8 mouse cellular contexts compared by ENCODE assay signal in the genomic region with DNA sequence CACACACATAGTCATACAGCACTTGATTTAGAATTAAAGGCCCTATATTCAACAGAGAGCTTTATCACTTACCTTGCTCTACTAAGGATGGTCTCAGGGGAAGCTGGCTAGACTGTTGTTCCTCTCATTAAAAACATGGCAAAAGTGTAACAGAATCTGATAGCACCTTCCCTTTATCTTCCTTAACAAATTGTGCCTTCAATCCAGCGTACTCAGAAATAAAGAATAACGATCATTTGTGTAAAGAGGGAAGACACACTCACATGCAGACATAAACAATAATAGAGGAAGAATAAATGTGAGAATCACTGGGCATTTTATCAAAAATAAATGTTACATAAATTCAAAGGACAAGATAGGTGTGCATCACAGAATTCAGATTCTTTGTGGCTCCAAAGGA. TPM values are rescaled to one million over a fixed set of nuclear protein-coding genes. Genes with fewer than 3 reads are reported as not detected.
A peak's percentile ranks its signal among the peaks of the same experiment; 100 is the strongest.
DNase-seq lines count a peak whose midpoint lies in the region; ATAC-seq and TF ChIP-seq lines count a peak whose summit lies in the region.

A gene (plus strand): TSS at position 301 of the 400 bp plus-strand sequence.

- no peaks in the 10 kb centered on the region for H3K27me3 ChIP-seq in forebrain, embryonic 11.5 days (ENCODE audit: control insufficient read depth, insufficient read depth, low read length)
- no peaks in the 10 kb centered on the region for H3K27me3 ChIP-seq in hindbrain, embryonic 14.5 days (ENCODE audit: control insufficient read depth, insufficient read depth, low read length)
- no peaks in the 10 kb centered on the region for H3K27me3 ChIP-seq in liver, postnatal 0 days (ENCODE audit: insufficient read depth, low read length)

- 96% methylated on average over 2 of the region's 2 CpGs for WGBS in forebrain, embryonic 11.5 days
- WGBS in hindbrain, embryonic 14.5 days = 88% methylated on average over 2 of the region's 2 CpGs
- WGBS in liver, postnatal 0 days (ENCODE audit: insufficient replicate concordance) = 74% methylated on average over 2 of the region's 2 CpGs

- peak within 1 kb of the TSS; percentile 77 for H3K4me3 ChIP-seq in forebrain, embryonic 11.5 days (ENCODE audit: low read depth, low read length)
- H3K4me3 ChIP-seq in hindbrain, embryonic 14.5 days (replicated peaks; ENCODE audit: low read length) = peak within 1 kb of the TSS; percentile 79
- peak within 1 kb of the TSS; percentile 68 for H3K4me3 ChIP-seq in liver, postnatal 0 days (ENCODE audit: low read depth, low read length)

- H3K36me3 ChIP-seq in forebrain, embryonic 11.5 days (ENCODE audit: control insufficient read depth, insufficient read depth, low read length) = no peaks in the 10 kb centered on the region
- H3K36me3 ChIP-seq in hindbrain, embryonic 14.5 days (replicated peaks; ENCODE audit: control insufficient read depth, insufficient read depth) = no peaks in the 10 kb centered on the region
- H3K36me3 ChIP-seq in liver, postnatal 0 days (replicated peaks; ENCODE audit: insufficient read depth, low read length) = no peaks in the 10 kb centered on the region

- TF ChIP-seq EP300 in liver, postnatal 0 days (IDR thresholded peaks at IDR 0.05; ENCODE audit: low read depth) = no peak

- no peaks in the 10 kb centered on the region for H3K9me3 ChIP-seq in forebrain, embryonic 11.5 days (ENCODE audit: control insufficient read depth, low read length)
- H3K9me3 ChIP-seq in hindbrain, embryonic 14.5 days (ENCODE audit: control insufficient read depth, low read length) = no peaks in the 10 kb centered on the region
- no peaks in the 10 kb centered on the region for H3K9me3 ChIP-seq in liver, postnatal 0 days (ENCODE audit: low read length)

- TF ChIP-seq CTCF in liver, postnatal 0 days (IDR thresholded peaks at IDR 0.05; ENCODE audit: low read depth) = no peak

- peak within 1 kb of the TSS; percentile 90 for H3K4me2 ChIP-seq in forebrain, embryonic 11.5 days (ENCODE audit: low read depth, low read length, severe bottlenecking)
- H3K4me2 ChIP-seq in hindbrain, embryonic 14.5 days (replicated peaks) = peak within 1 kb of the TSS; percentile 76
- H3K4me2 ChIP-seq in liver, postnatal 0 days (ENCODE audit: low read depth, low read length) = peak within 1 kb of the TSS; percentile 88

- H3K27ac ChIP-seq in forebrain, embryonic 11.5 days (ENCODE audit: low read depth, low read length) = no peak within 1 kb of the TSS
- peak within 1 kb of the TSS; percentile 91 for H3K27ac ChIP-seq in hindbrain, embryonic 14.5 days
- no peak within 1 kb of the TSS for H3K27ac ChIP-seq in liver, postnatal 0 days (ENCODE audit: low read depth)

- peaks cover 21% of the 10 kb centered on the region for H3K4me1 ChIP-seq in forebrain, embryonic 11.5 days (replicated peaks; ENCODE audit: control insufficient read depth, insufficient read depth, low read length)
- peaks cover 23% of the 10 kb centered on the region for H3K4me1 ChIP-seq in hindbrain, embryonic 14.5 days (replicated peaks; ENCODE audit: control insufficient read depth, insufficient read depth, low read length)
- H3K4me1 ChIP-seq in liver, postnatal 0 days (ENCODE audit: insufficient read depth) = peaks cover 23% of the 10 kb centered on the region

- ATAC-seq in forebrain, embryonic 11.5 days (replicated peaks; ENCODE audit: low FRiP score) = no peak
- ATAC-seq in hindbrain, embryonic 14.5 days (ENCODE audit: low FRiP score) = no peak
- no peak for ATAC-seq in liver, postnatal 0 days

- DNase-seq in layer of hippocampus, adult 18-20 months (ENCODE audit: low spot score in 2 of 2) = no peak
- no peak for DNase-seq in layer of hippocampus, adult 11-12 months (ENCODE audit: low spot score)
- DNase-seq in forebrain, embryonic 11.5 days (ENCODE audit: low spot score) = no peak
- DNase-seq in hindbrain, embryonic 14.5 days (ENCODE audit: low spot score) = no peak
- DNase-seq in liver, postnatal 0 days = no peak
- DNase-seq in natural killer cell, adult 2 months (ENCODE audit: low spot score in 2 of 2) = no peak
- DNase-seq in frontal cortex, postnatal 14 days (ENCODE audit: low spot score in 2 of 2) = no peak
- DNase-seq in cerebellum, adult 11-12 months = no peak

- H3K9ac ChIP-seq in forebrain, embryonic 11.5 days (ENCODE audit: low read length) = no peak within 1 kb of the TSS; the same call in 1 of the 2 replicates
- peak within 1 kb of the TSS; percentile 96; the same call in 1 of the 2 replicates for H3K9ac ChIP-seq in hindbrain, embryonic 14.5 days
- H3K9ac ChIP-seq in liver, postnatal 0 days (replicated peaks) = 0 out of 2 replicates have a peak within 1 kb of the TSS, but pooled peaks have one; percentile 75

RNA-seq across cellular contexts. Expression of the gene that starts here (rescaled TPM):
- 10 to 100 TPM; 62.3 to 66.4 TPM for total RNA-seq in layer of hippocampus, adult 18-20 months (2021)
- polyA plus RNA-seq in forebrain, embryonic 11.5 days (2014; fragmentation: Nextera tagmentation; extraction: Ambion mirVana) = 19.0 and 22.5 TPM in 2 replicates
- 44.4 and 48.3 TPM in 2 replicates for polyA plus RNA-seq in hindbrain, embryonic 14.5 days (2014; fragmentation: Nextera tagmentation; extraction: Ambion mirVana)
- 1.5 and 2.3 TPM in 2 replicates for polyA plus RNA-seq in liver, postnatal 0 days (2015; fragmentation: Nextera tagmentation; extraction: Ambion mirVana)
